Mouse (Mus musculus) kidney, adult 18-20 months (tissue): ENCODE results near the gene Rpl3.

ENCODE experiments used
- DNase-seq: peaks from one replicate; pipeline ENCODE4 v3.0.0; 2021

Rpl3 gene

GRCm38 (mm10) chr15:80028862-80029261 lies 62.8 kb downstream of the Rpl3 start:
- no peak for DNase-seq
